Mouse (Mus musculus) gastrocnemius, postnatal 14 days (tissue): ENCODE results near the gene Pak1ip1. TPM values are rescaled to one million over a fixed set of nuclear protein-coding genes. Genes with fewer than 3 reads are reported as not detected.

Source experiments
- DNase-seq: peaks from one replicate; pipeline ENCODE4 v3.0.0; 2021; ENCODE audit warnings: mixed read lengths
- intact Hi-C: fragments of 180-260 bp; cut with DNase I; formaldehyde crosslinking; loops from one replicate; pipeline ENCODE4 v1.15.1; 2025; ENCODE audit warnings: low total_unique reads
- total RNA-seq, 2 experiments: library from RNA; stranded (reverse); gene quantifications; 2 replicates each; pipeline ENCODE4 v1.2.3; 2021

The Pak1ip1 gene
- total RNA-seq, 2 experiments from 2014 or later: 23.2 to 26.0 TPM

DNA sequence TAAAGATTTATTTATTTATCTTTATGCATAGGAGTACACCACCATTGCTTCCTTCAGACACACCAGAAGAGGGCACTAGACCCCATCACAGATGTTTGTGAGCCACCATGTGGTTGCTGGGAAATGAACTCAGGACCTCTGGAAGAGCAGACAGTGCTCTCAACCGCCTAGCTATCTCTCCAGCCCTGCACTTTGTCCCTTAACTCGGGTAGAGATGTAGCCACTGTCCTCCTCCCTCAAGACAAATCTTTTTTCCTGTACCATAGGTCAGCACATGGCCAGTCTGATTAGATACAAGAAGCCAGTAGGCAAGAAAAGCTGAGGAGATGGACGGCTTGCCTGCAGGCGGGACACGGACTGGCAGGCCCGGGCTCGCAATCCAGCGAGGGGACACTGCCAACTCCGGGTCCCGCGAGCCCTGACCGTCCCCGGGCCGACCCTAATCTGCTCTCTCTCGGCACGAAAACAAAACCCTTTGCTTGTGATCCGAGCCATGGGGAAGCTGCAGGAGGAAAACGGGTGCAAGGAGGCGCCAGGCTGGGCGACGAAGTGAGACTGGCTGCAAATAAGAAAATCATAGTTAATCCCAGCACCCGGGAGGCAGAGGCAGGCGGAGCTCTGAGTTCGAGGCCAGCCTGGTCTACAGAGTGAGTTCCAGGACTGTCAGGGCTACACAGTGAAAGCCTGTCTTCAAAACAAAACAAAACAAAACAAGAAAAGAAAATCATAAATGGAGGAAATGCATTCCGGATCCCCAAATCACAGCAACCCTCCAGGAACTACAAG is 490 bp upstream of the Pak1ip1 start:
- DNase-seq: peak; percentile 41
- intact Hi-C loops: no loop called here

DNA sequence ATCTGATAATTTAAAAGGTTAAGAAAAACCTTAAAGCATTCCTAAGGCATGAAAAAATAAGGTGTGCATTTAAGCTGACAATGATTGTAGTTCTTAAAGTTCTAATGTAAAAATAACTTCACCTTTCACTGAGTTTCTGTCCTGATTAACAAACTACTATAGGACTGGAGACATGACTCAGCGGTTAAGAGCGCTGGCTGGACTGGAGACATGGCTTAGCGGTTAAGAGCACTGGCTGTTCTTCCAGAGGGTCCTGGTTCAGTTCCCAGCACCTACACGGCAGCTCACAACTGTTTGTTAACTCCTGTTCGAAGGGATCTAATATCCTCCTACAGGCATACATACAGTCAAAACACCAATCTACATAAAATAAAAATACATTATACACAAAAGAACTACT is 1.2 kb downstream of the Pak1ip1 start:
- no peak for DNase-seq
- intact Hi-C loops: no loop called here

DNA sequence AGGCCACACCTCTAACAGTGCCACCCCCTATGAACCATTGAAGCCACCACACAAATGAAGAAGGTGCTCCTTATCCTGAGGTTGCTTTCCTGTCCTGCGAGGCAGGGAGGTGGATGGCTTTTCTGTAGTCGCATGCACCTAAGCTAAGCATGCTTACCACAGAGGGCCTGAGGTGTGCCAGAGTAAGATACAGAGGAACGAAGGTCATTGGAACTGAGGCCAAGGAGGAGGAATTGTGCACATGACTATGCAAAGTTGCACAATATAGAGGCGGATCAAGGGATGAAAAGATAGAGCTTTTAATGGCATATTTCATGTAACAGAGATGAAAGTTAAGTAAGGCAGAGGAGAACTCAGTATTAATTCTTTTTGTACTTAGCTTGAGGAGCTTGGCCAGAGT is 5.4 kb downstream of the Pak1ip1 start:
- intact Hi-C loops: no loop called here
- DNase-seq: no peak

DNA sequence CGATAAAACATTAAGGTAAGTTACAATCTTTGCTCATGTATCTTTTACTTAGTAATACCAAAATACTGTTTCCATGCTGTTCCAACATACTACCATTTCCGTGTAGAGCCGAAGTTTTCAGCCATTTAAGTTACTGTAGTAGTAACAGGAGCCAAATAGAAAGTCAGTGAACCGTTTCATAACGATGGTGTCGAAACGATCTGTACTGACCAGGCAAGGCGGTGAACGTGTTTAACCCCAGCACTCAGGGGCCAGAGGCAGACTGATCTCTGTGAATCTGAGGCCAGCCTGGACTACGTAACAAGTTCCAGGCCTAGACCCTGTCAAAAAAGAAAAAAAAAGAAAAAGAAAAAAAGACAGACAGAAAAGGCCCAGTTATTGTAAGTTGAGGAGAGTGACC is 7.4 kb downstream of the Pak1ip1 start:
- no peak for DNase-seq
- intact Hi-C loops: no loop called here

DNA sequence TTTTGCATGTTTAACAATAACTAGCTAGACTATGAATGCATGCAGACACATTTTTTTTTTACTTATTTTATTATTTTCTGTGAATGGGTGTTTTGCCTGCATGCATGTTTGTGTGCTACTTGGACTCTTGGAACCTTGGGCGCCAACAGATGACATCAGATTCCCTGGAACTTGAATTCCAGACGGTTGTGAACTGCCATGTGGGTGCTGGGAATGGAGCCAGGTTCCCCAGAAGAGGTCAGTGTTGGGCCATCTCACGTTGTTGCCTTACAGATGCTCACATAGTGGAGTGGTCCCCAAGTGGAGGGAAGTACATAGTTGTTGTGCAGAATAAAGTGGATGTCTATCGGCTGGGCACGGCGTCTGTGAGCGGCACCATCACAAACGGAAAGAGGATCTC is 8.1 kb downstream of the Pak1ip1 start:
- intact Hi-C loops: no loop called here
- DNase-seq: no peak

DNA sequence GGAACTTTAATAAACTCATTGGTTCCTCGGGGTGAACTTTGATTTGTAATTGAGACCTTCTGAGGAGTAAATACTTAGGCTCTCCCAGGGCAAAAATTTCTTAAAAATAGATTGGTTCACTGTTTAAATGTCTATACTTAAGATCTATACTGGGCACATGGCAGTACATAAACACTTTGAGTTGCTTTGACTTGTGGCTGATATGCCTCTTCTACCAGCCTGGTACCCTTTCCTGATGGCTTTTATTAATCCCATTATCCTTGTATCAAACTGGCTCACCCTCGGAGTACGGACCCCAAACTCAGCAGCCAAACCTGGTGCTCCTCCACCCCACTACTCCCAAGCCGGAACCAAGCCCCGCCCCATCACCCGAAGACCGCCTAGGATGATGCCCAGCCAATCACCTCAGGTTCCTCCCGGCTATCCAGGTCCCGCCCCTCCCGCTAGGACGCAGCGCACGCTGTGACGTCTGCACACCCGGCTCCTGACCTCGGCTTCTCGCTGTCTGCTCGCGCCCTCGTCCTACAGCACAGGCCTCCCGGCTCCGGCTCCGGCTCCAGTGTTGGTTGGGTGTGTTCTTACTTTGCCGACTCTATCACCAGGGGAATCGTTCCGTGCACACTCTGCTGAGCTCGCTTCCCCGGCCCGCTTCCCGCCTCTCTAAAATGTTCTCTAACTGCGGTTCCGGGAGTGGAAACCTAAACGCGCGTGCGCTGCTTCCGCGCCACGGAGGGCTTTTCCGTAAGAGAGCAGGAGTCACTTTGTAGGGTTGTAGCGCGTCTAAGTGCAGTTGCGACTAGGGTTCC is 15.2 kb downstream of the Pak1ip1 start, which contains the start of gene Tmem14c:
Tmem14c (plus strand) TSS at position 464 of the 806 bp plus-strand sequence.
- intact Hi-C loops: no loop called here
- peak; percentile 96 for DNase-seq

DNA sequence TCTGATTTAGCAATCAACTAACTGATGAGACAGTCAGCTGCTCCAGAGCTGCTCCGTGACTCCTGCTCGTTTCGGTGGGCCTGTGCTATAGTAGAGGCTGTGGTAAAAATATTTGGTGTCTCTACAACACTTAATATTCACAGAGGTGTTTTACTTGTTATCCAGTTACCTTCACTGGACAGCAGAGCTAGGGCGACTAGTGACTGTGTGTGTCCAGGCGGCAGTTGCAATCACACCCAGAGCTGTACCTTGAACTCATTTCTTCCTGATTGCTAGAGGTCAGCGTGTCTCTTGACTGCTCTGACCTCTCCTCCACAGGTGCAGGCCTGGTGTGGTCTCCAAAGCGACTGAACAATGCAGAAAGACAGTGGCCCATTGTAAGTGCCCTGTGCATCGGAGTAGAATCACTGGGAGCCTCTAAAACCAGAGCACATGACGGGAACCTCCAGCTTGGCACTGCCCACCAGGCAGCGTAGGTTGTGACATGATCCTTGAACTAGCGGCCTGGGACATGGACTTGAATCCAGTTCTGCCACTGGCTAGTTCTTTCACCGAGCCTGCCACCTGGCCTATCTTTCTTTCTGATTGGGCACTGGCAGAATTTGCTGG is 16.1 kb downstream of the Pak1ip1 start:
- intact Hi-C loops: no loop called here
- DNase-seq: no peak

DNA sequence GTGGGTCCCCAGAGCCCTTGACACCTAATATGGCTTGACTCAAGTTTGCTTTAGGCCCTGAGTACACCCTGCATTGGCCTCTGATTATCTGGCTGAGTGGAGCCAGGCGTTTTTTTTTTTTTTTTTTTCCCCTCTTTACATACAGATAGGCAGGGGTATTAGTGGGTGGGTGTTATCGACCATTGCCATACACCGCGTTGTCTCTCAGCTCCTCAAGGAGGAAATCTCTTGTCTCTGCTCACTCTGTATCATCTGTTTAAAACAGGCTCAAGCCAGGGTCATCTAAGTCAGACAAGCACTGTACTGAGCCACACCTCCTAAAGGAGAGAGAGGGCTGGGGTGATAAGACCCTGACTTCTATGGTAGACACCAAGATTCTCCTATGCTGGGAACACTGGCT is 17.0 kb downstream of the Pak1ip1 start:
- intact Hi-C loops: no loop called here
- DNase-seq: no peak

DNA sequence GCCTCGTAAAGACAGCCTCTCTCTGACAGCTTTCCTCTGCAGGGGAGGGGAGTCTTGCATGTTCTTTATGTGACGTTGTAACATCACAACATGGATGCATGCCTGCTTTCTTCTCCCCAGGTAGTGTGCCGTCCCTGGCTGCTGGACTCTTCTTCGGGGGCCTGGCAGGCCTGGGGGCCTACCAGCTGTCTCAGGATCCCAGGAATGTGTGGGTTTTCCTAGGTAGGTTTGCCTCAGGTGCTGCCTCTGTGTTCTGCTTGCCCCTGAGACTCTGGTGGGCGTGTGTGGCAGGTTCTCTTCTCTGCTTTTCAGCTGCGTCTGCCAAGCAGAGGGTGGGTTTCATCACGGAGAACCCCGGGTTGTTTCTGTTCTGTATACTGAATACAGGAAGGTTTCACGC is 17.4 kb downstream of the Pak1ip1 start:
- intact Hi-C loops: no loop called here
- DNase-seq: no peak

DNA sequence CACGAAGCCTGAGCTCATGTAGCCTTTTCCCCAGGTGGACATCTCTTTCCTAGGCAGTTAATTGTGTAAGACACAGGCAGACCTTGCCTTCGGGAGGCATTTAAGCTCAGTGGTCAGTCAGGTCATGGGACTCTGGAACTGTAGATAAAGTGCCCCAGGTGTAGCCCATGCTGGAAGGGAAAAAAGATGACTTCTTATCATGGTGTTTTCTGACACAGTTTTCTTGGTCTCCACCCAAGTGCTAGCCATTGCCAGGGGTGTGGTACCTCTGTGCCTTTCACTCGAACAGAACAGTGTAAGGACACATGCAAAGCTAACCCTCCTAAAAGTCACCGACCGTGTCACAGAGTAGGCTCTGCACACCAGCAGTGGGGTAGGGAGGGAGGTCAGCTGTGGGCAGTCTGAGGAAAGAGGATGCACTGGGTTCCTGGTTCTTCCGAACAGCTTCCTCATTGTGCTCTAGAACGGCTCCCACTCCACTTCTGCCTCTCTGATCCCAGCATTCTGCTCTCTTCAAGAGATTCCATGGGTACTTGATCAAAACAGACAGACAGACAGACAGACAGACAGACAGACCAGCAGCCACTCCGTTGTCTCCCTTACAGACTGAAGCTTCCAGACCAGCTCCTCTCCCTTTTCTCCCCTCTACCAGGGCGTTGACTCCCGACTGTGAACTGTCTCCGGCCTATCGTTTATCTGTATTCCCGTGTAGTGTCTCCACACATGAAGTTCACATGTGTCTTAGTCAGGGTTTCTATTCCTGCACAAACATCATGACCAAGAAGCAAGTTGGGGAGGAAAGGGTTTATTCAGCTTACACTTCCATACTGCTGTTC is 18.2 kb downstream of the Pak1ip1 start:
- DNase-seq: no peak
- intact Hi-C loops: no loop called here

DNA sequence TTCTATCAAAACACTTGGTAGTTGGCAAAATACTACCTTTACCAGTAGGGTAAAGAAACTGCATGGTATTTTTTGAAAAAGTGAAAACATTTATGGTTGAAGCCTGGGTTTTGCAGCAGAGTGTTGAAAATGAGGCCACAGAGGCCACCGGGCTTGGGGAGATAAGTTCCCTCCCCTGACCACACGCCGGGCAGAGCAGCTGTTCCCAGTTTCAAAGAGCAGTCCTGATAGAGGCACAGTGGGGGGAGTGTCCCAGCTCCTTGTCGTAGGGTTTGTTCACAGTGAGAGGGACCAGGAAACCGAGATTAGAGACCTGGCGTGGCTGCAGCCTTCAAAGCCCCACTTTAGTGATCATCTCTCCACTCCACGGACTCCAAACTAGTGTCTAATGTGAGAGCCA is 19.7 kb downstream of the Pak1ip1 start:
- intact Hi-C loops: no loop called here
- DNase-seq: no peak

DNA sequence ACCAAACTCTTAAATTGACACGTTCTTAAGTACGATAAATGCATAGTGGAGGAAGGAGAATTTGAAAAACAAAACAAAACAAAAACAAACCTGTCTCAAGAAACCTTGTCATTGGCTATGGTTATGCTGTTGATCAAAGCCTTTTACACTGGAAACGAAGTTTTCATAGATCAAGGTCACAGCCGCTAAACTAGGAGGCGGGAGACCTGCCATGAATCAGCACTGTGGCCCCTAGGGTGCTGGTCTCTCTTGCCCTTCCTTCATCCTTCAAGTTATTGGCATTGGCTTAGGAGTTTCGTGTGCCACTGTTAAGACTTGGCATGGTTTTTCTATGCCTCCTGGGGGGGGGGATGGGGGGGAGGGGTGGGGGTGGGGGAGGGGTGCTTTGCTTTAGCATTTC is 20.8 kb downstream of the Pak1ip1 start:
- intact Hi-C loops: no loop called here
- DNase-seq: no peak

DNA sequence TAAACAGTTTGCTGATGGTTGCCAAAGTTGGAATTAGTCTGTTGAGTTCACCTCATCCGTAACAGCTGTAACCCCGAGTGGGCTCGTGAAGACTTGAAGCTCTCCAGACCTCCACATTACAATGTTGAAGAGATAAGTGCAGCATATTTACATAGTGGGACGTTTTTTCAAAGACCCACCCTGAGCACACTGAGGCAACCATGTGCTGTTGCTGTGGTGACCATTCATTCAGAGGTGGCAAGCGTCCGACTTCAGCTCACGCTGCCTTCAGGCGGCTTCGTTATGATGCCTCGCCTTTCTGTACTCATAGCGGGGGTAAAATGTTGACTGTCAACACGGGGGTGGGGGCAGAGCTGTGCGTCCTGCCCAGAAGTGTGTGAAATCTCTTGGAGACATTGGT is 21.3 kb downstream of the Pak1ip1 start:
- intact Hi-C loops: no loop called here
- DNase-seq: no peak

DNA sequence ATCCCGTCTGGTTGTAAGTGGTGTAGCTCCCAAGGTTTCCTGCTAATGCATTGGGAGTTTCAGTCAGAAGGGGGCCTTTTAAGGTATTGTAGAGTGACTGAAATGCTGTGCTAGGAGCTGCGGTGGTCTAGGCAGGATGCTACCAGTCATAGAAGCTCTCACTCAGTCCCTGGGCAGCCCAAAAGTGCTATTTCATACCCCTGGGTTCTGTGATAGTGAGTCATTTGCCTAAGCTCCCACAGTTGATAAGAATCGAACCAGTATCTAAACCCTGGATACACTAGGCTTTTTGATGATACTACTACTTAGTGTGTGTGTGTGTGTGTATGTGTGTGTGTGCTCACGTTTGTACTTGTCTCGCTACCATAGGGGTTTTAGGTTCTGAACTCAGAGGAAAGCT is 29.3 kb downstream of the Pak1ip1 start:
- intact Hi-C loops: no loop called here
- no peak for DNase-seq

DNA sequence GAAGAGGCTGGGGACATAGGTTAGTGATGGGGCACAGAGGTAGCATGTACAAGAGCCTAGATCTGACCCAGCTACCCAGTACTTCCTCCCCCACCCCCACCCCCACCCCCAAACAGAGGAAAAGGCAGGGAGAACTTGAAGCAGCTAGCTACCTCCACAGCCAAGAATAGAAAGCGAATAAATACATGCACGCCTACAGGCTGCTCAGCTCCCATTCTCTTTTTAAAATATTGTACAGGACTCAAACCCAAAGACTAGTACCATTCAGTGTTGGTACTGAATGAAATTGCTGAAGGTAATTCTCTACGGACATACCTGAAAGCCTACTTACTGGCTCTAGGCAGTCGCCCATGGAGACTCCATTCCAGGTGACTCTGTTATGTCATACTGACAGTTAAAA is 41.7 kb downstream of the Pak1ip1 start:
- DNase-seq: no peak
- intact Hi-C loops: no loop called here

DNA sequence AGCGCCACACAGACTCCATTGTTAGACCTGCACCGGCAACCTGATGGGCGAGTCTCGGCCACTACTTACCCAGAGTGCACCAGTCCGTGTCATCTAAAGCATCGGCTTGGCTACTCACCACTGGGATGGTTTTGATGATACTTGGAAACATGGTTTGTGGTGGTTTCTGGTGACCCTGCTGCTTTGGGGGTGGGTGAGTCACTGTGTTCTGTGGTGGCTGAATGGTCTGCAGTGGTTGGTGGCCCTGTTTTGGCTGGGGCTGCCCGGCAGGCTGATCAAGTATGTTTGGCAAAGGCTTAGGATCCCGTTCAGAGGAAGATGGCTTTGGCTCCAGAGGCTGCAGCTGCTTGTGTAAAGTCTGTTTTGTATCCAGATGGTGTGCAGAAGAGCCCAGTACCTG is 45.1 kb downstream of the Pak1ip1 start:
- intact Hi-C loops: no loop called here

DNA sequence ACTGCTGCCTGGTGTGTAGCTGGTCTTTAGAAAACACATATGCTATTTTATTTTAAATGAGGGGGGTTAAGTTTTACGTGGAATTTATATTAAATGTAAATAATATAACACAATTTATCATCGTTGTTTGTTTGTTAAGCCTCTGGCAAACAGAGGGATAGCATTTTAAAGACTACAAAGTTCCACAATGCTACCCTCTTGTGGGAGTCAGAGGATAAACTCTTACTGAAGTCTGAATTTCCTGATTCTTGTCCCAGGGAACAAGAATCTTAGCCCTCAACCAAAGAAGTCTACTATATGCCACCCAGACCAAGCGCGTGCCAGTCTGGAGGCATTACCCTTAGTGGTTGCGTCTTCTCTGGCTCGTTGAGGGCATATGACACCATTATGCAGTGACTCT is 46.5 kb downstream of the Pak1ip1 start:
- intact Hi-C loops: no loop called here
- DNase-seq: no peak

More for the DNA sequence above, 45.1 kb downstream of the Pak1ip1 start:
- no peak for DNase-seq

DNA sequence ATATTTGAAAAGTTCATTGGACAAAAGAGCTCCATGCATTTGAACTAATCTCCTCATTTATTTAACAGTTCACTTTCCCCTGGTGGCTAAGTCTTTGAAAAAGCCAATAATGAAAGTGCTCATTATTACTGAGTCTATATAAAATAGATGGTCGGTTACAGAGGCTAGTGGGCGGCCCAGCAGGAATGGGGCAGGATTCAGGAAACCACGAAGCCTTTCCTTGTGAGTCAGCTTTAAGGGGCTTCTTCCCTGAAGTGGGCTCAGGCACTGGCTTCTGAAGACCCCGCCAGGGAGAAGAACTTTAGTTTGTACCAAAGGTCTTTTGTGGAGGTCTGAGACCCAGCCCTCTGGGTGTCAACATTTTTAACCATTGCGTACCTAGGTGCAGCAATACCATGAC is 51.1 kb downstream of the Pak1ip1 start:
- intact Hi-C loops: no loop called here
- no peak for DNase-seq
